Mouse (Mus musculus): Measurements from ENCODE around the gene Gsn.

GRCm38 (mm10) chr2:35270531-35270984, 14.4 kb downstream of the Gsn start:
- TF ChIP-seq HCFC1 (IDR thresholded peaks at IDR 0.05; ENCODE audit: borderline replicate concordance, insufficient read depth, low read length), result no peak
- TF ChIP-seq CHD2 (IDR thresholded peaks at IDR 0.05; ENCODE audit: low read depth, low read length), result no peak
- no peak for TF ChIP-seq MAFK (IDR thresholded peaks at IDR 0.05; ENCODE audit: insufficient read depth, low read depth, low read length)

Measured in ES-E14 (cell line).